Mouse (Mus musculus): ENCODE measurements around the gene Card9. TPM values are rescaled to one million over a fixed set of nuclear protein-coding genes. Genes with fewer than 3 reads are reported as not detected.

The Card9 gene
- 1.6 and 4.7 TPM in 2 replicates for polyA plus RNA-seq (2012; ENCODE audit: low replicate concordance)

DNA sequence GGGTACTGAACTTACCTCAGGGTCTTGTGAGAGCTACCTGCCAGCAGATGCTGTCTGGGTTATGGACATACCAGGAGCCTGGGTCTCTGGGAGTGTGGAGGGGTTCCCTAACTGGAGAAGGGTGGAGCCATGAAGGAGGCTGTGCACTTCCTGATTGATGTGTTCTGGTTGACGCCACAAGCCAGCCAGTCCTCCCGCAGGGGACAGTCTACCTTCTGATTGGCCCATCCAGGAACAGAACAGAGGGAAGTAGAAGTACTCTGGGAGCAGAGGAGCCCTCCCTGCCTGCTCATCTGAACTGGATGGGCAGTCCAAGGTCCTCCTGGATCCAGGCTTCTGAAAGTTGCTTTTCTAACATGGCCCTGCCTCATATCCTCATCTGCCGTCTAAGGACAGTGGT lies at the start of gene Card9:
Gene Card9 (minus strand): TSS at position 147 of the 400 bp plus-strand sequence.

GRCm38 (mm10) chr2:26408515-26409356 lies 48.0 kb upstream of the Card9 start, which contains the start of gene Inpp5e:
TSS of gene Inpp5e (minus strand) at chr2:26409203.

GRCm38 (mm10) chr2:26389154-26389690 lies 28.5 kb upstream of the Card9 start, which contains the start of the genes Entr1 and Pmpca:
TSS of gene Entr1 (minus strand) at chr2:26389316.
TSS of gene Pmpca (plus strand) at chr2:26389339.

GRCm38 (mm10) chr2:26380131-26380771 lies 19.5 kb upstream of the Card9 start, which contains the start of gene Snapc4:
TSS of gene Snapc4 (minus strand) at chr2:26380653.

DNA sequence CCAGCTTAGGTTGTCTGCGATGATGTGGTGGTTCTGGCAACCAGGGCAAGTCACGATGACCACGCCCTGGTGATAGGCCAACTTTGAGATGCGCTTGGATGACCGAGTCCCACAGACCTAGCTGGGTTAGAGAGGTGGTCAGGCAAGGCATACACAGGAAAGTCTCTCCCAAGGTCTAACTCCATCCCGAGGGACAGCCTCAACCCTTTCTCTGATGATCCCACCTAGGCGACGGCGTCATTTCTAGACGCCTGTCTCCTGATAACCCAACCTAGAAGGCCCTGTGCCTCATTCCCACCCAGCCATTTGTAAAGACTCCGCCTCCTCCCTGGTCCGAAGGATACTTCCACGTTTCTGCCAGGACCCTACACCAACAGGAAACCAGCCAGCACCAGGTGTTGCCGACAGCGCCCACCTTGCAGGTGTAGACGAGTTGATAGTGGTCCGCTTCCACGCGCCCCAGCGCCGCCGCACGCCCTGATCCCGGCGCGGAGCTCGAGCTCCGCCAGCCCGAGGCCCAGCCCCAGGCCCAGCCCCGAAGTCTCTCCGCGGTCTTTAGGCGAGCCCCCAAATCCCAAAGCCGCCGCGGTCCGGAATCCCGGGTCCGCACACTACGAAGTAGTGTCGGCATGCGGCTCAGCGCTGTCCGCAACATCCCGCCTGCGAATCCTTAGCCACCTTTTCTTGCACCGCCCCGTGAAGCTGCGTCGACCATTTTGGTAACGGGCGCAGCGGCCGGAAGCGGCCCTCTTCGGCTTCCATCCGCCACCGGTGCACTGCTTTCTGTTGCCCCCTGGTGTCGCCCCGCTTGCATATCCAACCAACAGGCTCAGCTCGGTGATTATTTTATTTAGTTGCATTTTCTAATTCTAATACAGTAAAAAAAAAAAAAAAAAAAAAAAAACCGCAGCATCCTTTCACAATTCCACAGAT lies 9.1 kb downstream of the Card9 start, which contains the start of gene Dnlz:
Gene Dnlz (minus strand): TSS at position 753 of the 933 bp plus-strand sequence.

GRCm38 (mm10) chr2:26315072-26315924 lies 45.4 kb downstream of the Card9 start, which contains the start of gene Gpsm1:
TSS of gene Gpsm1 (plus strand) at chr2:26315515.

Other genes starting within 250 kb of the Card9 start
- gene Nacc2, start 237.7 kb downstream of the Card9 start, polyA plus RNA-seq (2012; ENCODE audit: low replicate concordance) = 7.1 and 13.9 TPM in 2 replicates
- 0.14 TPM in 1 of 2 replicates, not detected in the other for gene Lhx3, start 152.6 kb downstream of the Card9 start, polyA plus RNA-seq (2012; ENCODE audit: low replicate concordance)
- gene Qsox2, start 123.4 kb downstream of the Card9 start, polyA plus RNA-seq (2012; ENCODE audit: low replicate concordance) = 3.5 and 14.7 TPM in 2 replicates
- not detected in 2 replicates for gene Ccdc187, start 66.4 kb downstream of the Card9 start, polyA plus RNA-seq (2012; ENCODE audit: low replicate concordance)
- gene Gpsm1, start 45.4 kb downstream of the Card9 start, polyA plus RNA-seq (2012; ENCODE audit: low replicate concordance) = 8.0 and 8.7 TPM in 2 replicates
- 17.7 and 19.6 TPM in 2 replicates for gene Dnlz, start 8.8 kb downstream of the Card9 start, polyA plus RNA-seq (2012; ENCODE audit: low replicate concordance)
- gene Snapc4, start 19.7 kb upstream of the Card9 start, polyA plus RNA-seq (2012; ENCODE audit: low replicate concordance) = 52.8 and 60.5 TPM in 2 replicates
- 69.4 and 76.1 TPM in 2 replicates for gene Entr1, start 28.4 kb upstream of the Card9 start, polyA plus RNA-seq (2012; ENCODE audit: low replicate concordance)
- 239 and 527 TPM in 2 replicates for gene Pmpca, start 28.4 kb upstream of the Card9 start, polyA plus RNA-seq (2012; ENCODE audit: low replicate concordance)
- gene Inpp5e, start 48.3 kb upstream of the Card9 start, polyA plus RNA-seq (2012; ENCODE audit: low replicate concordance) = 10.3 and 21.1 TPM in 2 replicates
- gene Sec16a, start 84.3 kb upstream of the Card9 start, polyA plus RNA-seq (2012; ENCODE audit: low replicate concordance) = 10.3 and 27.4 TPM in 2 replicates
- gene Notch1, start 155.7 kb upstream of the Card9 start, polyA plus RNA-seq (2012; ENCODE audit: low replicate concordance) = 26.2 and 30.1 TPM in 2 replicates
- gene Egfl7, start 219.1 kb upstream of the Card9 start, polyA plus RNA-seq (2012; ENCODE audit: low replicate concordance) = 74.0 and 92.7 TPM in 2 replicates
- gene Gm20532, start 225.7 kb upstream of the Card9 start, polyA plus RNA-seq (2012; ENCODE audit: low replicate concordance) = not detected in 2 replicates
- gene Agpat2, start 243.5 kb upstream of the Card9 start, polyA plus RNA-seq (2012; ENCODE audit: low replicate concordance) = 8.1 and 10.0 TPM in 2 replicates

Measured in leukemia stem cell, adult 10-12 weeks (primary cell).